Comparison of ENCODE assay signal across 15 mouse cellular contexts in the genomic region with DNA sequence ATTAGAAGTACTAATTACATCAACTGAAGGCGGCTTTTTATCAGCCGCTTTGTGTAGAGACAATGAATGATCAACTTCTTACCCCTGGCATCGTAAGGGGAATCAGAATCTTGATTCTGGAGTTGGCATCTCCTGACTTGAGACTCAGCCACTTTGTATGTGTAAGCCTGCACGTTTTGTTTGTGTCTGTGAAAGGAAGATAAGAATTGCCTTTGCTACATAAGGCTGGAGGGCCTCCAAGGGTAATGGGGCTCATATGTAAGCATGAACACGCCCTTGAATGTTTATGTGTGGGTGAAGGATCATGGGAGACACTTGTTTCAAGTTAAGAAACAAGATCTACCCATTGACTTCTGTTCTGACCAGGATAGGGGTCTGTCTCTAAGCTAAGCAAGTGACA.
"Had no signal": no experiment of that assay in that cellular context is flagged by ENCODE, and none has a peak within 500 bp of the region (broad histone marks: within the 10 kb centered on the region; RNA-seq: fewer than 3 reads in every experiment).

No protein-coding gene starts in this region.

- H3K27me3 ChIP-seq: midbrain, embryonic 12.5 days; midbrain, embryonic 15.5 days; stomach, embryonic 15.5 days had no signal

- H3K4me2 ChIP-seq: limb, embryonic 12.5 days; limb, embryonic 15.5 days; liver, embryonic 11.5 days; midbrain, embryonic 12.5 days; midbrain, embryonic 15.5 days; stomach, embryonic 15.5 days had no signal

- DNase-seq: layer of hippocampus, adult 9-11 months; liver, postnatal 0 days; right cerebral cortex, postnatal 14 days; spleen, adult 18-20 months; thymus, postnatal 25 days had no signal

- ATAC-seq: liver, postnatal 0 days; midbrain, embryonic 15.5 days had no signal

- H3K4me1 ChIP-seq: limb, embryonic 15.5 days; midbrain, embryonic 12.5 days; stomach, embryonic 15.5 days had no signal

- H3K9me3 ChIP-seq: limb, embryonic 12.5 days; limb, embryonic 15.5 days; midbrain, embryonic 12.5 days; midbrain, embryonic 15.5 days; stomach, embryonic 15.5 days had no signal

- H3K4me3 ChIP-seq: layer of hippocampus, adult 2 months; limb, embryonic 12.5 days; limb, embryonic 15.5 days; midbrain, embryonic 12.5 days; midbrain, embryonic 15.5 days; stomach, embryonic 15.5 days had no signal

- H3K9ac ChIP-seq: limb, embryonic 12.5 days; limb, embryonic 15.5 days; liver, embryonic 14.5 days; liver, postnatal 0 days; midbrain, embryonic 12.5 days; midbrain, embryonic 15.5 days; stomach, embryonic 15.5 days had no signal

- H3K27ac ChIP-seq: kidney, postnatal 0 days; layer of hippocampus, adult 2 months; limb, embryonic 12.5 days; limb, embryonic 15.5 days; liver, embryonic 14.5 days; macrophage; midbrain, embryonic 12.5 days; midbrain, embryonic 15.5 days; stomach, embryonic 15.5 days had no signal

- H3K36me3 ChIP-seq: limb, embryonic 12.5 days; limb, embryonic 15.5 days; midbrain, embryonic 12.5 days; midbrain, embryonic 15.5 days; stomach, embryonic 15.5 days had no signal
